Mouse (Mus musculus) kidney, embryonic 16.5 days (tissue): ENCODE results near the gene Tnik. TPM values are rescaled to one million over a fixed set of nuclear protein-coding genes. Genes with fewer than 3 reads are reported as not detected.

Experiments
- ATAC-seq: fragments of 200-750 bp; cut with Nextera tagmentation; 2 replicates; pipeline ENCODE4 v1.8.0; 2017; ENCODE audit warnings: moderate TSS enrichment; ENCODE audit not compliant: low FRiP score, low TSS enrichment
- H3K27ac ChIP-seq: fragments of 300-500 bp; sonication (generic); 2 replicates; pipeline ENCODE4 v1.5.1; 2014; ENCODE audit warnings: low read length
- H3K27me3 ChIP-seq: fragments of 300-500 bp; sonication (generic); 2 replicates; pipeline ENCODE4 v1.6.1; 2014; ENCODE audit warnings: low read length, control low read depth, mixed read lengths; ENCODE audit not compliant: insufficient read depth
- H3K36me3 ChIP-seq: fragments of 300-500 bp; sonication (generic); 2 replicates; pipeline ENCODE4 v1.6.1; 2014; ENCODE audit warnings: low read length, control low read depth, mixed read lengths; ENCODE audit not compliant: insufficient read depth
- H3K4me1 ChIP-seq: fragments of 300-500 bp; sonication (generic); 2 replicates; pipeline ENCODE4 v1.6.1; 2014; ENCODE audit warnings: low read length, control low read depth, mixed read lengths; ENCODE audit not compliant: insufficient read depth
- H3K4me2 ChIP-seq: fragments of 300-500 bp; sonication (generic); replicated peaks from 2 replicates; pipeline ENCODE4 v1.6.1; 2014; ENCODE audit warnings: low read depth, low read length
- H3K4me3 ChIP-seq: fragments of 300-500 bp; sonication (generic); 2 replicates; pipeline ENCODE4 v1.5.1; 2014; ENCODE audit warnings: mild to moderate bottlenecking, low read length
- H3K9ac ChIP-seq: fragments of 300-500 bp; sonication (generic); replicated peaks from 2 replicates; pipeline ENCODE4 v1.6.1; 2014; ENCODE audit warnings: low read length
- H3K9me3 ChIP-seq: fragments of 300-500 bp; sonication (generic); 2 replicates; pipeline ENCODE4 v1.6.1; 2016; ENCODE audit warnings: low read length, control low read depth
- whole genome bisulfite sequencing: fragments of 180-500 bp; shearing (Covaris S2); extraction: QIAGEN DNeasy Blood & Tissue Kit; methylation state at CpG from one replicate; pipeline ENCODE4 v1.1.7; 2014; 5-methylcytosine and 5-hydroxymethylcytosine counted together
- microRNA-seq: library from miRNA; unstranded; fragments of <30 nt; microRNA quantifications from one replicate; pipeline ENCODE4, GENCODE M21; 2016
- polyA plus RNA-seq: library from polyadenylated mRNA; unstranded; fragments of >200 nt; fragmentation: Nextera tagmentation; extraction: Ambion mirVana; gene quantifications from 2 replicates; pipeline ENCODE4 v1.2.1, GENCODE M21; 2015

Tnik gene
- polyA plus RNA-seq, 1 experiment from 2014 or later, result 2.7 TPM

DNA sequence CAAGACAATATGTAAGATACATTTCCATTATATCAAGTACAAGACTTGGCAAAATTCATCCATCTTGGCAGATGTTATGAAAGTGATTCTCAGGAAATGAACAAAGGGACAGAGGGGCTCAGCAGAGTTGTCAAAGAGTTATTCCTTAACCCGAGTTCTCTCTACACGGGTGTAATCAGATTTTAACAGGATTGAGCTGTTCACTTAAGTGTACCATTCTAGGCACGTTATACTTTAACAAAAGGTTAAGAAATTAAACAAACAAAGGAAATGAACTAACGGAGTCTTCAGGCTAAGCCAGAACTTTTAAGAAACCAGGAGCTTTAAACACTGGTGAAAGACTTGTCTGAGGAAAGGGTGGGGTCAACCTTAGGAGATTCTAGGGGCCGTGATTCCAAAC, 458.2 kb downstream of the Tnik start:
- no peaks in the 10 kb centered on the region for H3K9me3 ChIP-seq
- 35% methylated on average over 5 of the region's 5 CpGs for WGBS
- H3K9ac ChIP-seq, result no peak overlapping the region
- H3K36me3 ChIP-seq, result no peaks in the 10 kb centered on the region
- no peak overlapping the region for H3K4me3 ChIP-seq
- peaks cover 7% of the 10 kb centered on the region for H3K4me1 ChIP-seq
- peak overlapping the region; percentile 20; the same call in 1 of the 2 replicates for H3K4me2 ChIP-seq
- H3K27ac ChIP-seq, result peak overlapping the region; percentile 89
- peak; percentile 64 for ATAC-seq
- H3K27me3 ChIP-seq, result no peaks in the 10 kb centered on the region

DNA sequence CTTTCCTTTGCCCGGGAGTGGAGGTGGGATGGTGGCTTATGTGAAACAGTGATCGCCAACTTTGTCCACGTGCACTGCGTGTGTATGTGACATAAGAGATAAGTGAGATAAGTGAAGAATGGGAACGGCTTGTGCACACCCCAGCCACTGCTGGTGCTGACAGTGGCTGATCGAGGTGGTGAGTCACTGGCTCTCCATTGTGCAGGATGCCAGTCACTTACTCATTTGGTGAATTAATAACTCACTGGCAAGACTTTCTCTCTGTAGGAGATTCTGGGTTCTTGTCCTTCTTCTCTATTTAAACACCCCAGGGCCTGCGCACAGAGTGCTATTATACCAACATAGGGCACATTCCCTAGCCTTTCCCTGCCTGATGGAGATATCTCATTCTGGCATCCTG, 458.8 kb downstream of the Tnik start:
- Histone ChIP-seq H3K9ac (no peak overlapping the region), H3K27me3 (no peaks in the 10 kb centered on the region), H3K27ac (peak overlapping the region; percentile 89), H3K9me3 (no peaks in the 10 kb centered on the region), H3K4me3 (no peak overlapping the region), H3K4me1 (peaks cover 7% of the 10 kb centered on the region), H3K4me2 (peak overlapping the region; percentile 21), H3K36me3 (no peaks in the 10 kb centered on the region)
- whole genome bisulfite sequencing, result 45% methylated on average over 7 of the region's 7 CpGs
- peak; percentile 81 for ATAC-seq

DNA sequence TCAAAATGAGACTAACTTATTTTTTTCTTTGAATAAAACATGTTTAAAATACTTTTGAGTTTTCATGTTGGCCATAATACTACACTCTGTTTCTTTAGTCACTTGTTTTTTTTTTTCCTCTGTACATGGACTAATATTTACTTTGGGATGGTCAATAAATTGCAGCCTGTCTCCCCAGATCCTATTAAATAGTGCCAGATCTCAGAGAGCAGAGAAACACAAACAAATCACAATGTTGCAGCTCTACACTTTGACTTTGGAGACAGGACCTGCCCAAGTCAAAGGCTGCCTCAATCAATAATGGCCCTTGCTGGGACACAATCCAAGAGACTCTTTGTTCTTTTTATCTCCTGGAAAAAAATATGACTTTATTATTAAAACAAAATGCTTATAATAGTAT, 459.5 kb downstream of the Tnik start:
- H3K27me3 ChIP-seq, result no peaks in the 10 kb centered on the region
- no peak overlapping the region for H3K27ac ChIP-seq
- H3K36me3 ChIP-seq, result no peaks in the 10 kb centered on the region
- no peak overlapping the region for H3K4me2 ChIP-seq
- ATAC-seq, result no peak
- peaks cover 7% of the 10 kb centered on the region for H3K4me1 ChIP-seq
- H3K4me3 ChIP-seq, result no peak overlapping the region
- H3K9me3 ChIP-seq, result peaks cover 3% of the 10 kb centered on the region; the same call in 1 of the 2 replicates
- no peak overlapping the region for H3K9ac ChIP-seq

DNA sequence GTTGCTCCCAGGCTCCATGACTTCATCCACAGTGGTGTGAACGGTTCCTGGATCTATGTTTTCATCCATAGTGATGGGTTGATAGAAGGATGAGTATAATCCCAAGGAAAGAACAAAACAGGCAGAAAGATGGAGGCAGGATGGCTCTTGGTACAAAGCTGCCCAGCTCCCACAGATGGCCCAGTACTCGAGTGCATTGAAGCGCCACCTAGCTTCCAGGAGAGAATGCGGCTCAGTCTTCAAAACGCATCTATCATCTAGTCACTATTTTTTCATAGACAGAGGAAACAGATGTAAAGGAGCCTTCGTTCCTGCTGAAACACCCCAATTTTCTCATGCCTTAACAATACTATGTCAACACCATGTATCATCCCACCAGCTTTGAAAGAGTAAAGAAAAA, 460.5 kb downstream of the Tnik start:
- WGBS, result 69% methylated on average over 6 of the region's 6 CpGs
- H3K9me3 ChIP-seq, result peaks cover 3% of the 10 kb centered on the region; the same call in 1 of the 2 replicates
- H3K27me3 ChIP-seq, result no peaks in the 10 kb centered on the region
- ATAC-seq, result no peak
- H3K27ac ChIP-seq, result no peak overlapping the region
- H3K36me3 ChIP-seq, result no peaks in the 10 kb centered on the region
- H3K4me3 ChIP-seq, result no peak overlapping the region
- no peak overlapping the region for H3K4me2 ChIP-seq
- H3K9ac ChIP-seq, result no peak overlapping the region
- H3K4me1 ChIP-seq, result peaks cover 7% of the 10 kb centered on the region

DNA sequence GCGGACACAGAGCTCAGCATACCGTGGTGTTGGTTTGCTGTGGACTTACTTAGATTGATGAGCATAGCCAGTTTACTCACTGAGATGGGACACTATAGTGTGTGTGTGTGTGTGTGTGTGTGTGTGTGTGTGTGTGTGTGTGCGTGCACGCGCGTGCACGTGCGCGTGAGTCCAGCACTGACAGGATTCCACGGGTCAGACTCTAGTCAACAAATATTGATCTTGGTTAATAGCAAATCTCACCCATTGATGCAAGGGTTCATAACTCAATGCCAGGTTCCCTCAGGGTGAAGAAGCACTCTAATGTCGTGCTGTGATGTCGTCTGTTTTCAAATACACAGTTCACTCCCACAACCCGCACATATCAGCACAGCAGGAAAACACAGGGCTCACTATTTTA, 462.2 kb downstream of the Tnik start:
- Histone ChIP-seq H3K4me3 (no peak overlapping the region), H3K36me3 (no peaks in the 10 kb centered on the region), H3K27me3 (no peaks in the 10 kb centered on the region), H3K27ac (no peak overlapping the region), H3K9me3 (peaks cover 3% of the 10 kb centered on the region; the same call in 1 of the 2 replicates), H3K9ac (no peak overlapping the region), H3K4me1 (peaks cover 7% of the 10 kb centered on the region), H3K4me2 (no peak overlapping the region)
- ATAC-seq, result no peak
- WGBS, result 88% methylated on average over 13 of the region's 13 CpGs

Small RNA genes within 50 kb of the gene (microRNA-seq; reads per million reads assigned to microRNA genes)
- gene Mir466q, result not detected
